Mouse (Mus musculus) MEL (cell line): ENCODE results near the gene 4933407L21Rik.

Experiments used
- CTCF ChIP-seq, 3 experiments: IDR thresholded peaks in 2 of 3; conservative IDR thresholded peaks in 1 of 3; 2 replicates each; pipeline ENCODE4 v1.5.1; 2011 to 2012; ENCODE audit warnings: low read length in 3 of 3, low read depth in 2 of 3, mild to moderate bottlenecking in 2 of 3, improper control_type of control experiment in 1 of 3, inconsistent platforms in 1 of 3, mixed read lengths in 1 of 3, moderate library complexity in 1 of 3; ENCODE audit not compliant: control insufficient read depth in 1 of 3, insufficient read depth in 1 of 3, poor library complexity in 1 of 3, severe bottlenecking in 1 of 3
- E2F4 ChIP-seq: IDR thresholded peaks from 2 replicates; pipeline ENCODE4 v1.6.1; 2011; ENCODE audit warnings: low read depth, low read length, improper control_type of control experiment, borderline replicate concordance
- GATA1 ChIP-seq: IDR thresholded peaks from 2 replicates; pipeline ENCODE4 v1.6.1; 2011; ENCODE audit warnings: low read depth, low read length, improper control_type of control experiment
- POLR2AphosphoS2 ChIP-seq: IDR thresholded peaks from 2 replicates; pipeline ENCODE4 v1.6.1; 2011; ENCODE audit warnings: low read length, improper control_type of control experiment
- USF1 ChIP-seq: IDR thresholded peaks from 2 replicates; pipeline ENCODE4 v1.6.1; 2014; ENCODE audit warnings: low read depth, mild to moderate bottlenecking, inconsistent platforms, low read length, improper control_type of control experiment, moderate library complexity

DNA sequence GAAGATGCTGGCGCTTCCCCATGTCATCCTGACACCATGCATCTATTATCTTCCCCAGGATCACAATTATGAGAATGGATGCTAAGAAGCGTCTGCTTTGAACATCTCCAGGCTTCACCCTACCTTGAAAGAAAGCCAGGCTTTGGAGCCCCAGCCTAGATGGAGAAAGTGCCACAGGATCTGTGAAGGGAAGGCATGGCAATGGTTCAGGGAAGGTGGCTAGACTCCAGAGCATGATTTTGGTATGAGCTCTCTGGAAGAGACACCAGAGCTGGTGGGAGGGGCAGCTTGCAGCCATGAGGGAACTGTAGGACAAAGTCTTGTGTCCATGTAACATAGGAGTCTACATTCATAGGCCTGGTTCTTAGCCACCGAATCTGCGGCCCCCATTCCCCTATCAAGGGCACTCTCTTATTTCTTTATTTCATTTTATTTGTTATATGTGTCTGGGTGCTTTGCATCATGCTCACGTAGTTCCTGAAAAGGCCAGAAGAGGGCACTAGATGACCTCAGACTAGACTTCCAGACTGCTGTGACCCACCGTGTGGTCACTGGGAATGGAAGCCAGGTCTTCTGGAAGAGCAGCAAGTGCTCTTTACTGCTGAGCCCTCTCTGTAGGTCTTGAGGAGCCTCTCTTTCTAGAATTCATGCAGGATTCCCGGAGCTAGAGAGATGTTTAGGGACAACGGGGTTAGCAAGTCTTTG, 7.0 kb downstream of the 4933407L21Rik start:
- TF ChIP-seq CTCF (IDR thresholded peaks at IDR 0.05 in 2 of 3, conservative IDR thresholded peaks at IDR 0.05 in 1 of 3; ENCODE audit: control insufficient read depth in 1 of 3, insufficient read depth in 1 of 3, low read depth in 2 of 3, low read length in 3 of 3, poor library complexity in 1 of 3, severe bottlenecking in 1 of 3): peak; percentile 76 to 87 (median 80)
- no peak for TF ChIP-seq USF1
- no peak for TF ChIP-seq E2F4
- TF ChIP-seq GATA1: no peak
- TF ChIP-seq POLR2AphosphoS2: no peak
